Mouse (Mus musculus) liver, embryonic 14.5 days (tissue): ENCODE measurements around the gene Tmco5. TPM values are rescaled to one million over a fixed set of nuclear protein-coding genes. Genes with fewer than 3 reads are reported as not detected.

Experiments used
- ATAC-seq: fragments of 200-750 bp; cut with Nextera tagmentation; 2 replicates; pipeline ENCODE4 v1.8.0; 2017; ENCODE audit warnings: moderate number of reproducible peaks, mild to moderate bottlenecking, moderate library complexity; ENCODE audit not compliant: insufficient read depth
- DNase-seq, 3 experiments: peaks; one replicate each; pipeline ENCODE4 v3.0.0-alpha.2; 2012 to 2013; ENCODE audit warnings: low read depth in 3 of 3, low spot score in 3 of 3
- H3K27ac ChIP-seq: fragments of 300-500 bp; sonication (generic); 2 replicates; pipeline ENCODE4 v1.5.1; 2014; ENCODE audit warnings: moderate library complexity, mild to moderate bottlenecking, control low read depth, inconsistent platforms
- H3K27me3 ChIP-seq: fragments of 300-500 bp; sonication (generic); 2 replicates; pipeline ENCODE4 v1.6.1; 2014; ENCODE audit warnings: mild to moderate bottlenecking, low read length, moderate library complexity; ENCODE audit not compliant: control insufficient read depth, insufficient read depth
- H3K36me3 ChIP-seq: fragments of 300-500 bp; sonication (generic); replicated peaks from 2 replicates; pipeline ENCODE4 v1.6.1; 2014; ENCODE audit warnings: low read depth; ENCODE audit not compliant: control insufficient read depth, insufficient read depth
- H3K4me1 ChIP-seq, 2 experiments: fragments of 200-500 bp in 1 of 2; fragments of 300-500 bp in 1 of 2; sonication (generic) in 1 of 2; replicated peaks; 2 replicates each; pipeline ENCODE4 v1.6.1; 2012 to 2014; ENCODE audit warnings: antibody characterized with exemption in 1 of 2, inconsistent platforms in 1 of 2, low read length in 1 of 2; ENCODE audit not compliant: control insufficient read depth in 2 of 2, insufficient read depth in 2 of 2
- H3K4me2 ChIP-seq: fragments of 300-500 bp; sonication (generic); 2 replicates; pipeline ENCODE4 v1.6.1; 2014; ENCODE audit warnings: low read depth, mild to moderate bottlenecking, control low read depth, moderate library complexity
- H3K4me3 ChIP-seq, 2 experiments: fragments of 200-500 bp in 1 of 2; fragments of 300-500 bp in 1 of 2; sonication (generic) in 1 of 2; 2 replicates each; pipeline ENCODE4 v1.5.1; 2012 to 2014; ENCODE audit warnings: low read depth in 2 of 2, low read length in 2 of 2, mild to moderate bottlenecking in 2 of 2, control low read depth in 1 of 2, inconsistent platforms in 1 of 2, moderate library complexity in 1 of 2; ENCODE audit not compliant: insufficient read depth in 1 of 2
- H3K9ac ChIP-seq: fragments of 300-500 bp; sonication (generic); replicated peaks from 2 replicates; pipeline ENCODE4 v1.6.1; 2014; ENCODE audit warnings: mild to moderate bottlenecking, control low read depth, moderate library complexity
- H3K9me3 ChIP-seq: fragments of 300-500 bp; sonication (generic); 2 replicates; pipeline ENCODE4 v1.6.1; 2016; ENCODE audit warnings: low read length, mixed read lengths; ENCODE audit not compliant: control insufficient read depth
- CTCF ChIP-seq: IDR thresholded peaks from 2 replicates; pipeline ENCODE4 v1.5.1; 2016; ENCODE audit warnings: antibody characterized with exemption, low read depth, control low read depth
- EP300 ChIP-seq: IDR thresholded peaks from 2 replicates; pipeline ENCODE4 v1.6.1; 2016; ENCODE audit warnings: antibody characterized with exemption, low read depth
- WGBS: fragments of 180-500 bp; shearing (Covaris S2); extraction: QIAGEN DNeasy Blood & Tissue Kit; methylation state at CpG from one replicate; pipeline ENCODE4 v1.1.7; 2014; ENCODE audit not compliant: insufficient replicate concordance; 5-methylcytosine and 5-hydroxymethylcytosine counted together
- polyA plus RNA-seq, 2 experiments: library from polyadenylated mRNA; depleted of rRNA in 1 of 2; stranded (reverse) in 1 of 2; unstranded in 1 of 2; fragments of >200 nt; fragmentation: Nextera tagmentation in 1 of 2; extraction: Ambion mirVana in 1 of 2; gene quantifications; 2 replicates each; pipeline versions ENCODE4 v1.2.1 to v1.2.3; 2012 to 2014

Gene Tmco5
- polyA plus RNA-seq, 2 experiments: not detected

DNA sequence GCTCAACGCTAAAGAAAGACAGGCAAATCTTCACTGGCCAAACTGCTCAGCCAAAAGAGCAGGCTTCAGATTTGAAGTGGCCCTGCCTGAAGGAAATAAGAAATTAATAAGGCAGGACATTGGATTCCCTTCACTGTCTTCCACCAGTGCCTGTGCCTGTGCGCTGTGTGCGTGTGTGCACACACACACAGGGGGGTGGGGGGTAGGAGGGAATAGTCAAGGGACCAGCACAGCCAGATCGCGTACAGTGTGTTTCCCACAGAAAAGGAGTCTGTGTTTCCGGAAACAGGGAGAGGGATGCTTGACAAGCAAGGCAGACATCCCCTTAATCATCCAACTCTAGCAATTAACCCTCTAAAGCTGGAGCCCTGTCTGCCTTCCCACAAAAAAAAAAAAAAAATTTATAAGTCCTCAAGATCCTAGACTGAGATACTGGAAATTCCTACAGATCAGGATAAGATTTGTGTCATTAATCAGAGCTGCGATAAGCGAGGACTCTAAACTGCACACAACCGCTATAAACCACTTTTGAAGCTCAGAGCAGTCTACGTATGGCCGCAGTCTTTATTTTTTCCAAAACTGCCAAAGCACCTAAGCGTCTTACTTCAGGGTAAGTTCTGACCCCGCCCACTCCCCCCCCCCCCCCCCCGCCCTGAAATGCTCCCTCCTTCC lies 15.0 kb downstream of the Tmco5 start:
- no peak overlapping the region for H3K4me3 ChIP-seq

DNA sequence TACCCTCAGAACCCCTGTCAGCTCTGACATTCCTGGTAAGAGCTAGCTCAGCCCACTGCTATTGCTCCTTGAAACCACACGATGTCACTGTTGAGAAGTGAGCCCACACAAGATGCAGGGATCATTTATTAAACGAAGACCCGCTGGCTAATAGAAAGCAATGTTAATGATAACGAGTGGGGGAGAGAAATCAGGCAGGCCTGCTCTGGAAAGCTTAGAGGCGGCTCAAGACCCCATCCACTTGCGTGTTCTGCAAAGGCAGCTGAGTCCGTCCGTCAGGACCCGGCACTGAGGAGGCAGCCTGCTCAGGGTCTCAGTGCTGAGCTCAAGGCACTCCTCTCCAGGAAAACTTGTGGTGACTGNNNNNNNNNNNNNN lies 15.5 kb downstream of the Tmco5 start:
- TF ChIP-seq EP300: no peak
- TF ChIP-seq CTCF: peak; percentile 65
- no peak overlapping the region for H3K4me3 ChIP-seq
- H3K9me3 ChIP-seq: no peaks in the 10 kb centered on the region
- 8% methylated on average over 9 of the region's 9 CpGs for WGBS
- ATAC-seq: no peak
- H3K27ac ChIP-seq: no peak overlapping the region
- no peaks in the 10 kb centered on the region for H3K4me1 ChIP-seq
- H3K4me2 ChIP-seq: peak overlapping the region; percentile 39; the same call in 1 of the 2 replicates
- H3K9ac ChIP-seq: no peak overlapping the region
- no peaks in the 10 kb centered on the region for H3K27me3 ChIP-seq
- no peaks in the 10 kb centered on the region for H3K36me3 ChIP-seq
- DNase-seq: peak in 1 of 3 experiments; percentile 14

More for the DNA sequence above, 15.0 kb downstream of the Tmco5 start:
- Histone ChIP-seq H3K27me3 (no peaks in the 10 kb centered on the region), H3K9ac (no peak overlapping the region), H3K36me3 (no peaks in the 10 kb centered on the region), H3K4me2 (no peak overlapping the region), H3K9me3 (no peaks in the 10 kb centered on the region), H3K4me1 (no peaks in the 10 kb centered on the region), H3K27ac (no peak overlapping the region)
- DNase-seq: no peak
- WGBS: 37% methylated on average over 14 of the region's 14 CpGs
- TF ChIP-seq EP300 (no peak), CTCF (no peak)
- ATAC-seq: no peak

DNA sequence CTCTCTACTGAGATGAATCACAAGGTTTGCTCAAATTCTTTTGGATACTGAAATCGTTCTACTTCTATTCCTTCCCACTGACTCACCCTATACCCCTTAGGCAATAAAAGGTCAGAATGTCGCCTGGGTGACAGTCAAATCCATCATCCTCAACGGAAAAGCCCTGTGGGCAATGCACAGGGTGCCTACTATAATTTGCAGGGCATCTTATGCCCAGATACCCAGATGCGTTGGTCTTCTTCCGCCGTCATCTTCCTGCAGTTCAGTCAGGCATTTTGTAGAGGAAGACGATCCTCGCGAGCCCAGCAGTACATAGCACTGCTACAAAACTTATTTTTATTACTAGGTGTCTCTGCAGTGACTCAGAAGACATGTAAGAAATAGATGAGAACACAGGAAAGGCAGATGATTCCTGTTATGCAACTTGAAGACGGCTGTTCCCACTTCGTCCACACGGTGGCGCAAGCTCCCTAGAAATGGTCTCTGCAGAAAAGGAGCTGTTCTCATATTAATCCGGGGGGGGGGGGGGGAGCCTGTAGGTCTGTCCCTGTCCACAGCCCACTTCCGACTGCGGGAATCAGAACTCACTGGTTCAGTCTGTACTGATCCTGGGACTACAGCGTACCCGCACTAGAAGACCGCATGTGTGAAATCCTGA lies 21.3 kb downstream of the Tmco5 start:
- Histone ChIP-seq H3K9ac (no peak overlapping the region), H3K4me2 (peak overlapping the region; percentile 48), H3K27ac (no peak overlapping the region), H3K4me3 (peak overlapping the region; percentile 16 to 44; a peak in 3 of 4 replicates), H3K36me3 (no peaks in the 10 kb centered on the region), H3K27me3 (no peaks in the 10 kb centered on the region), H3K4me1 (no peaks in the 10 kb centered on the region), H3K9me3 (no peaks in the 10 kb centered on the region)
- DNase-seq: peak; percentile 18 to 43 (median 20)
- ATAC-seq: no peak
- 11% methylated on average over 19 of the region's 19 CpGs for WGBS
- no peak for TF ChIP-seq EP300
- TF ChIP-seq CTCF: peak; percentile 85

DNA sequence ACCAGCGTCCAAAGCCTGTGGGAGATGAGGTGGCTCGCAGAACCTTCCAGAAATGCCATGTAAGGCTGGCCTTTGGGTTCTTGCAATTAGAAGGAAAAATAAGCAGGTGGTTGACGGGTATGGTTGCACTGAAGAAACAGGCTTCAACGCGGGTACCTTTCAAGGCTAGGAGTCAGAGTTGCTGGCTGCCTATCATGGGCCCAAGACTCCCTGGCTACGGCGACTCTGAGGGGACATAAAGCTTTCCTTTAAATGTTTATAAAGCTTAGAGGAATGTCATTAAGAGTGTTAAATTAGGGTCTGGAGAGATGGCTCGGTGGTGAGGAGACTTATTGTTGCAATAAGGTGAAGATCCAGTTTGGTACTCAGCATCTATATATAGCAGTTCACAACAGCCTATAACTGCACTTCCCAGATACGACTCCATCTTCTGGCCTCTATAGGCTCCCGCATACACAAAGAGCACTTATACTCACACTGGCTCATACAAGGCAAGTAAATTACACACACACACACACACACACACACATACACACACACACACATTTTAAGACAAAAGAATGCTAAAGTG lies 21.9 kb downstream of the Tmco5 start:
- H3K4me3 ChIP-seq: peak overlapping the region; percentile 16 to 44; a peak in 3 of 4 replicates
- no peaks in the 10 kb centered on the region for H3K27me3 ChIP-seq
- no peaks in the 10 kb centered on the region for H3K36me3 ChIP-seq
- DNase-seq: no peak
- H3K9ac ChIP-seq: no peak overlapping the region
- H3K4me2 ChIP-seq: peak overlapping the region; percentile 48
- H3K9me3 ChIP-seq: no peaks in the 10 kb centered on the region
- H3K27ac ChIP-seq: no peak overlapping the region
- no peak for TF ChIP-seq CTCF
- TF ChIP-seq EP300: no peak
- no peak for ATAC-seq
- H3K4me1 ChIP-seq: no peaks in the 10 kb centered on the region
- 31% methylated on average over 10 of the region's 10 CpGs for WGBS

DNA sequence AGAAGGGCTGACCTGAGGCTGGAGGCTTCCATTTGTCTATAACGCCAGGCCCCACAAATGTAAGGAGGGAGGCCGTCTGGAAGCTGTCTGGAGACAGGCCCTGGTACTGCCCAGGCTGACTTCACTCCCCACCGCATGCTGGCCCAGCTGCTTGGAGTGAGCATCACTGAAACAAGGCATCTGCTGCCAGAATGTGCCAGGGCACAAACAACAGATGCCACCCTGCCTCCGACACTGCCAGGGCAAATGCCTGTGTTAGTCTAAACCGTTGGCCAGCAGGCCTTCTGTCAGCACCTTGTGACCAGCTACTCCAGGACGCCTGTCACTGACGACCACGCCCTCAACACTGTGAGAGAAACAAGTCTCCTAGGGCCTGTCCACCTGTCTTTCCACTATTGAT lies 29.8 kb downstream of the Tmco5 start:
- no peaks in the 10 kb centered on the region for H3K36me3 ChIP-seq
- no peak overlapping the region for H3K4me2 ChIP-seq
- DNase-seq (no peak), ATAC-seq (no peak)
- H3K9ac ChIP-seq: no peak overlapping the region
- WGBS: 64% methylated on average over 8 of the region's 8 CpGs
- no peak overlapping the region for H3K4me3 ChIP-seq
- no peaks in the 10 kb centered on the region for H3K27me3 ChIP-seq
- TF ChIP-seq EP300: no peak
- H3K4me1 ChIP-seq: no peaks in the 10 kb centered on the region; a peak in 1 of 4 replicates
- H3K9me3 ChIP-seq: no peaks in the 10 kb centered on the region
- H3K27ac ChIP-seq: no peak overlapping the region
